Mouse (Mus musculus) heart, adult 18-20 months (tissue): Measurements from ENCODE around the gene Psip1. TPM values are rescaled to one million over a fixed set of nuclear protein-coding genes. Genes with fewer than 3 reads are reported as not detected.
"Not testable (repeated sequence)": the region's sequence is repeated elsewhere in the genome, so short reads cannot be mapped to it uniquely, and the experiment has no call there.

Experiments
- DNase-seq, 2 experiments: peaks; one replicate each; pipeline ENCODE4 v3.0.0; 2021 to 2022; ENCODE audit warnings: mixed read lengths in 1 of 2
- total RNA-seq, 2 experiments: library from RNA; stranded (reverse); gene quantifications; 2 replicates each; pipeline ENCODE4 v1.2.3; 2021

Gene Psip1
- total RNA-seq, 2 experiments from 2014 or later: 17.5 to 21.6 TPM

GRCm38 (mm10) chr4:83501037-83501430, 14.8 kb upstream of the Psip1 start:
- no peak for DNase-seq

- no peak for DNase-seq
Measured at GRCm38 (mm10) chr4:83500154-83501036, 14.1 kb upstream of the Psip1 start.

GRCm38 (mm10) chr4:83497013-83497412, 10.8 kb upstream of the Psip1 start:
- DNase-seq: not testable (repeated sequence)

- no peak for DNase-seq
Measured at GRCm38 (mm10) chr4:83493112-83493511, 6.9 kb upstream of the Psip1 start.

- DNase-seq: no peak
Measured at GRCm38 (mm10) chr4:83489121-83489520, 2.9 kb upstream of the Psip1 start.

- DNase-seq: peak; percentile 87
Measured at GRCm38 (mm10) chr4:83485735-83486116, 533 bp downstream of the Psip1 start.

- no peak for DNase-seq
Measured at GRCm38 (mm10) chr4:83485250-83485649, 1.0 kb downstream of the Psip1 start.

GRCm38 (mm10) chr4:83468208-83468607, 18.1 kb downstream of the Psip1 start:
- DNase-seq: no peak

GRCm38 (mm10) chr4:83467615-83468014, 18.6 kb downstream of the Psip1 start:
- DNase-seq: no peak

- no peak for DNase-seq
Measured at GRCm38 (mm10) chr4:83464827-83465226, 21.4 kb downstream of the Psip1 start.

- DNase-seq: no peak
Measured at GRCm38 (mm10) chr4:83460106-83460505, 26.2 kb downstream of the Psip1 start.

GRCm38 (mm10) chr4:83450785-83451184, 35.5 kb downstream of the Psip1 start:
- DNase-seq: no peak

GRCm38 (mm10) chr4:83441050-83441449, 45.2 kb downstream of the Psip1 start:
- no peak for DNase-seq

GRCm38 (mm10) chr4:83439045-83439444, 47.2 kb downstream of the Psip1 start:
- DNase-seq: no peak

GRCm38 (mm10) chr4:83438116-83438515, 48.1 kb downstream of the Psip1 start:
- DNase-seq: no peak

- no peak for DNase-seq
Measured at GRCm38 (mm10) chr4:83436375-83436774, 49.9 kb downstream of the Psip1 start.

GRCm38 (mm10) chr4:83432901-83433300, 53.4 kb downstream of the Psip1 start:
- no peak for DNase-seq

- no peak for DNase-seq
Measured at GRCm38 (mm10) chr4:83431950-83432349, 54.3 kb downstream of the Psip1 start.

GRCm38 (mm10) chr4:83428845-83429244, 57.4 kb downstream of the Psip1 start:
- DNase-seq: no peak

- no peak for DNase-seq
Measured at GRCm38 (mm10) chr4:83427696-83428095, 58.6 kb downstream of the Psip1 start.

- no peak for DNase-seq
Measured at GRCm38 (mm10) chr4:83427141-83427540, 59.1 kb downstream of the Psip1 start.

GRCm38 (mm10) chr4:83425119-83425518, 61.1 kb downstream of the Psip1 start:
- no peak for DNase-seq

GRCm38 (mm10) chr4:83423641-83424040, 62.6 kb downstream of the Psip1 start:
- no peak for DNase-seq

- no peak for DNase-seq
Measured at GRCm38 (mm10) chr4:83418781-83419180, 67.5 kb downstream of the Psip1 start.
